Mouse (Mus musculus) left cerebral cortex, postnatal 10 days (tissue): ENCODE measurements around the gene Tpi1. TPM values are rescaled to one million over a fixed set of nuclear protein-coding genes. Genes with fewer than 3 reads are reported as not detected.

ENCODE experiments used
- DNase-seq, 2 experiments: peaks; one replicate each; pipeline ENCODE4 v3.0.0; 2021 to 2022; ENCODE audit warnings: low spot score in 2 of 2, mixed read lengths in 1 of 2; ENCODE audit errors: extremely low spot score in 1 of 2
- intact Hi-C: fragments of 180-260 bp; cut with DNase I; formaldehyde crosslinking; loops from one replicate; pipeline ENCODE4 v1.15.1; 2025
- total RNA-seq, 2 experiments: library from RNA; stranded (reverse); gene quantifications; 2 replicates each; pipeline ENCODE4 v1.2.3; 2021

The Tpi1 gene
- total RNA-seq, 2 experiments from 2014 or later = 512 to 527 TPM

GRCm38 (mm10) chr6:124791911-124792310 lies 22.2 kb downstream of the Tpi1 start:
- intact Hi-C loops = no loop called here
- DNase-seq = no peak

GRCm38 (mm10) chr6:124790121-124790520 lies 24.0 kb downstream of the Tpi1 start:
- no peak for DNase-seq
- intact Hi-C loops = no loop called here

- intact Hi-C loops = no loop called here
- no peak for DNase-seq
These were observed 24.6 kb downstream of the Tpi1 start for GRCm38 (mm10) chr6:124789519-124789918.

- intact Hi-C loops = no loop called here
- DNase-seq = peak in 1 of 2 experiments; percentile 31
These were observed 26.4 kb downstream of the Tpi1 start for GRCm38 (mm10) chr6:124787722-124788121.

- intact Hi-C loops = no loop called here
- peak in 1 of 2 experiments; percentile 33 for DNase-seq
These were observed 27.2 kb downstream of the Tpi1 start for GRCm38 (mm10) chr6:124786756-124787420.

GRCm38 (mm10) chr6:124782436-124782835 lies 31.7 kb downstream of the Tpi1 start:
- intact Hi-C loops = no loop called here
- peak in 1 of 2 experiments; percentile 81 for DNase-seq

GRCm38 (mm10) chr6:124780917-124781316 lies 33.2 kb downstream of the Tpi1 start:
- intact Hi-C loops = no loop called here
- no peak for DNase-seq

- intact Hi-C loops = no loop called here
- DNase-seq = no peak
These were observed 34.1 kb downstream of the Tpi1 start for GRCm38 (mm10) chr6:124779984-124780416.

- intact Hi-C loops = no loop called here
- DNase-seq = peak; percentile 58 to 62
These were observed 34.7 kb downstream of the Tpi1 start, which contains the start of gene Lrrc23 for GRCm38 (mm10) chr6:124779222-124779983. TSS of gene Lrrc23 (minus strand) at chr6:124779727.

GRCm38 (mm10) chr6:124770511-124770910 lies 43.6 kb downstream of the Tpi1 start:
- peak in 1 of 2 experiments; percentile 30 for DNase-seq
- intact Hi-C loops = no loop called here

- no peak for DNase-seq
- intact Hi-C loops = no loop called here
These were observed 44.1 kb downstream of the Tpi1 start for GRCm38 (mm10) chr6:124770013-124770412.

- intact Hi-C loops = no loop called here
- DNase-seq = peak; percentile 63 to 88
These were observed 44.9 kb downstream of the Tpi1 start, which contains the start of gene Eno2 for GRCm38 (mm10) chr6:124769101-124769765. TSS of gene Eno2 (minus strand) at chr6:124769673.

GRCm38 (mm10) chr6:124768704-124769044 lies 45.4 kb downstream of the Tpi1 start:
- no peak for DNase-seq
- intact Hi-C loops = no loop called here

GRCm38 (mm10) chr6:124767920-124768703 lies 46.0 kb downstream of the Tpi1 start:
- DNase-seq = peak in 1 of 2 experiments; percentile 72
- intact Hi-C loops = no loop called here

- peak in 1 of 2 experiments; percentile 22 for DNase-seq
- intact Hi-C loops = no loop called here
These were observed 46.6 kb downstream of the Tpi1 start for GRCm38 (mm10) chr6:124767536-124767919.

- no peak for DNase-seq
- intact Hi-C loops = no loop called here
These were observed 48.1 kb downstream of the Tpi1 start for GRCm38 (mm10) chr6:124765951-124766350.
